Mouse (Mus musculus): ENCODE results near the gene Tnf. TPM values are rescaled to one million over a fixed set of nuclear protein-coding genes. Genes with fewer than 3 reads are reported as not detected.
A peak's percentile ranks its signal among the peaks of the same experiment; 100 is the strongest.

Tnf gene
- polyA plus RNA-seq, 1 experiment from 2014 or later = 0.26 TPM

Small RNA genes within 50 kb of the gene (microRNA-seq; reads per million reads assigned to microRNA genes)
- not detected for gene Mir6973a
- not detected for gene Mir6974
- gene Mir6975 = 5.1 reads per million, percentile 23 among the genes with 10 or more reads in this experiment
- gene Mir8094 = 2.3 reads per million, percentile 6 among the genes with 10 or more reads in this experiment

Other genes starting within 250 kb of the Tnf start
- 0.08 and 0.26 TPM in 2 replicates for gene Hspa1b, start 242.8 kb downstream of the Tnf start, polyA plus RNA-seq (2014; fragmentation: Nextera tagmentation; extraction: Ambion mirVana)
- not detected in 2 replicates for gene Gm20481, start 232.1 kb downstream of the Tnf start, polyA plus RNA-seq (2014; fragmentation: Nextera tagmentation; extraction: Ambion mirVana)
- gene Hspa1a, start 229.9 kb downstream of the Tnf start, polyA plus RNA-seq (2014; fragmentation: Nextera tagmentation; extraction: Ambion mirVana) = 0.59 and 1.2 TPM in 2 replicates
- gene Hspa1l, start 229.3 kb downstream of the Tnf start, polyA plus RNA-seq (2014; fragmentation: Nextera tagmentation; extraction: Ambion mirVana) = 1.4 and 2.0 TPM in 2 replicates
- gene Lsm2, start 220.1 kb downstream of the Tnf start, polyA plus RNA-seq (2014; fragmentation: Nextera tagmentation; extraction: Ambion mirVana) = 213 and 234 TPM in 2 replicates
- 76.1 and 81.2 TPM in 2 replicates for gene Vars, start 201.0 kb downstream of the Tnf start, polyA plus RNA-seq (2014; fragmentation: Nextera tagmentation; extraction: Ambion mirVana)
- 0.07 TPM in 1 of 2 replicates, not detected in the other for gene Vwa7, start 185.4 kb downstream of the Tnf start, polyA plus RNA-seq (2014; fragmentation: Nextera tagmentation; extraction: Ambion mirVana)
- 5.3 and 7.3 TPM in 2 replicates for gene Sapcd1, start 174.0 kb downstream of the Tnf start, polyA plus RNA-seq (2014; fragmentation: Nextera tagmentation; extraction: Ambion mirVana)
- gene Msh5, start 155.3 kb downstream of the Tnf start, polyA plus RNA-seq (2014; fragmentation: Nextera tagmentation; extraction: Ambion mirVana) = 5.0 and 5.2 TPM in 2 replicates
- gene Clic1, start 152.0 kb downstream of the Tnf start, polyA plus RNA-seq (2014; fragmentation: Nextera tagmentation; extraction: Ambion mirVana) = 73.8 and 83.9 TPM in 2 replicates
- 614 and 653 TPM in 2 replicates for gene Ddah2, start 143.0 kb downstream of the Tnf start, polyA plus RNA-seq (2014; fragmentation: Nextera tagmentation; extraction: Ambion mirVana)
- gene Ly6g6c, start 136.6 kb downstream of the Tnf start, polyA plus RNA-seq (2014; fragmentation: Nextera tagmentation; extraction: Ambion mirVana) = not detected in 2 replicates
- gene Mpig6b, start 135.8 kb downstream of the Tnf start, polyA plus RNA-seq (2014; fragmentation: Nextera tagmentation; extraction: Ambion mirVana) = 0.76 and 0.89 TPM in 2 replicates
- gene Ly6g6e, start 125.1 kb downstream of the Tnf start, polyA plus RNA-seq (2014; fragmentation: Nextera tagmentation; extraction: Ambion mirVana) = not detected in 2 replicates
- gene Ly6g6d, start 123.9 kb downstream of the Tnf start, polyA plus RNA-seq (2014; fragmentation: Nextera tagmentation; extraction: Ambion mirVana) = 0.97 and 1.5 TPM in 2 replicates
- 0.28 and 0.74 TPM in 2 replicates for gene Ly6g6f, start 116.4 kb downstream of the Tnf start, polyA plus RNA-seq (2014; fragmentation: Nextera tagmentation; extraction: Ambion mirVana)
- 40.5 and 45.2 TPM in 2 replicates for gene Abhd16a, start 112.7 kb downstream of the Tnf start, polyA plus RNA-seq (2014; fragmentation: Nextera tagmentation; extraction: Ambion mirVana)
- not detected in 2 replicates for gene Ly6g5c, start 93.7 kb downstream of the Tnf start, polyA plus RNA-seq (2014; fragmentation: Nextera tagmentation; extraction: Ambion mirVana)
- gene Ly6g5b, start 86.6 kb downstream of the Tnf start, polyA plus RNA-seq (2014; fragmentation: Nextera tagmentation; extraction: Ambion mirVana) = 0.86 and 1.2 TPM in 2 replicates
- 24.4 and 26.3 TPM in 2 replicates for gene Gpank1, start 80.6 kb downstream of the Tnf start, polyA plus RNA-seq (2014; fragmentation: Nextera tagmentation; extraction: Ambion mirVana)
- 293 and 299 TPM in 2 replicates for gene Csnk2b, start 80.0 kb downstream of the Tnf start, polyA plus RNA-seq (2014; fragmentation: Nextera tagmentation; extraction: Ambion mirVana)
- gene D17H6S53E, start 75.6 kb downstream of the Tnf start, polyA plus RNA-seq (2014; fragmentation: Nextera tagmentation; extraction: Ambion mirVana) = 7.1 and 8.1 TPM in 2 replicates
- gene Apom, start 70.0 kb downstream of the Tnf start, polyA plus RNA-seq (2014; fragmentation: Nextera tagmentation; extraction: Ambion mirVana) = 0.37 and 0.45 TPM in 2 replicates
- 96.0 and 104 TPM in 2 replicates for gene Bag6, start 66.8 kb downstream of the Tnf start, polyA plus RNA-seq (2014; fragmentation: Nextera tagmentation; extraction: Ambion mirVana)
- gene Prrc2a, start 37.1 kb downstream of the Tnf start, polyA plus RNA-seq (2014; fragmentation: Nextera tagmentation; extraction: Ambion mirVana) = 138 and 153 TPM in 2 replicates
- 7.8 and 8.4 TPM in 2 replicates for gene Aif1, start 25.9 kb downstream of the Tnf start, polyA plus RNA-seq (2014; fragmentation: Nextera tagmentation; extraction: Ambion mirVana)
- 7.8 and 10.2 TPM in 2 replicates for gene Lst1, start 13.6 kb downstream of the Tnf start, polyA plus RNA-seq (2014; fragmentation: Nextera tagmentation; extraction: Ambion mirVana)
- 0.41 TPM in 1 of 2 replicates, not detected in the other for gene Ltb, start 7.6 kb downstream of the Tnf start, polyA plus RNA-seq (2014; fragmentation: Nextera tagmentation; extraction: Ambion mirVana)
- gene Lta, start 3.3 kb upstream of the Tnf start, polyA plus RNA-seq (2014; fragmentation: Nextera tagmentation; extraction: Ambion mirVana) = not detected in 2 replicates
- gene Gm16181, start 18.8 kb upstream of the Tnf start, polyA plus RNA-seq (2014; fragmentation: Nextera tagmentation; extraction: Ambion mirVana) = not detected in 2 replicates
- 17.0 and 17.8 TPM in 2 replicates for gene Atp6v1g2, start 31.7 kb upstream of the Tnf start, polyA plus RNA-seq (2014; fragmentation: Nextera tagmentation; extraction: Ambion mirVana)
- gene Nfkbil1, start 33.8 kb upstream of the Tnf start, polyA plus RNA-seq (2014; fragmentation: Nextera tagmentation; extraction: Ambion mirVana) = 3.3 and 4.4 TPM in 2 replicates
- 649 and 657 TPM in 2 replicates for gene Ddx39b, start 39.7 kb upstream of the Tnf start, polyA plus RNA-seq (2014; fragmentation: Nextera tagmentation; extraction: Ambion mirVana)
- 42.2 and 45.9 TPM in 2 replicates for gene H2-D1, start 60.7 kb upstream of the Tnf start, polyA plus RNA-seq (2014; fragmentation: Nextera tagmentation; extraction: Ambion mirVana)
- not detected in 2 replicates for gene H2-Q1, start 118.4 kb upstream of the Tnf start, polyA plus RNA-seq (2014; fragmentation: Nextera tagmentation; extraction: Ambion mirVana)
- gene H2-Q2, start 140.2 kb upstream of the Tnf start, polyA plus RNA-seq (2014; fragmentation: Nextera tagmentation; extraction: Ambion mirVana) = 0.22 and 0.34 TPM in 2 replicates
- 1.9 and 2.5 TPM in 2 replicates for gene H2-Q4, start 177.6 kb upstream of the Tnf start, polyA plus RNA-seq (2014; fragmentation: Nextera tagmentation; extraction: Ambion mirVana)
- gene H2-Q6, start 222.8 kb upstream of the Tnf start, polyA plus RNA-seq (2014; fragmentation: Nextera tagmentation; extraction: Ambion mirVana) = 0.33 and 0.93 TPM in 2 replicates
- gene H2-Q7, start 237.1 kb upstream of the Tnf start, polyA plus RNA-seq (2014; fragmentation: Nextera tagmentation; extraction: Ambion mirVana) = 9.3 and 10.0 TPM in 2 replicates